9 mouse cellular contexts compared by ENCODE assay signal in the genomic region with DNA sequence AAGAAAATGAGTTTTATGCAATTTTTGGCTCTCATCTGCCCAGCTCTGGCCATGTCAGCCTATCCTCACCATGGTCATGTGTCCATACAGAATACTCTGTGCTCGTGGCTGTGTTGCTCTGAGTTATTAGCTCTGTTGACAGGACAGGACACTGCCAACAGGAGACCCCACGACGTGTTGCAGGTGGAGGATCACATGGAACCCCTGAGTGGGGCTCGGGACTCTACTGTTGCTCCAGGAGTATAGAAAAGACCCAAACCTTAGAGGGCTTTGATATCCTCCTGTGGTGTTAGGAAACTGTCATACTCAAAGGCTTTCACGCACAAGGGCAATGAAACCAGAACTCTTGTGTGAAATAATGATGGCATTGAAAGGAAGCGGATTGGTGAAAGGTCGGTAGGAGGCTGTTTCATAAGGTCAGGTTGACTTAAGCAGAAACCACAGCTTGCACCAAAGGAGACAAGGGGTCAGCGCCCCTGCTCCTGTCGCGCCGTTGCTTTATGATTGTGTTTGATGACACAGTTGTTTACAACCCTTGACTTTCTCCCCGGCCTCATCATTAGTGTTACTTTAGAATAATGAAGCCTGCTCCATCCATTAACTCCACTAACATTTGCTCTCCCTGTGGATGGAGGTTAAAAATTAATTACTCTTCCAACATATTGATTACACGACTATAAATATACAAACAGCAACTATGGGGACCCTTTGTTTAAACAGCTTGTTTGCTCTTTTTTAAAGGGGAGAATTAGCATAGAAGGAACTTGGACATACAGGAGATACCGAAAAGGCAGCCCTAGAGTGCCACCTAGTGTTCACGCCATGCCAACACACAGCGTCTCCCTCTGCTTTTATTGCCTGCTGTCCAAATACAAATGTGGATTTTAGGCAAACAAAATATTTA. TPM values are rescaled to one million over a fixed set of nuclear protein-coding genes. Genes with fewer than 3 reads are reported as not detected.
DNase-seq lines count a peak whose midpoint lies in the region; ATAC-seq lines count a peak whose summit lies in the region.
"Had no signal": no experiment of that assay in that cellular context is flagged by ENCODE, and none has a peak within 500 bp of the region (broad histone marks: within the 10 kb centered on the region; RNA-seq: fewer than 3 reads in every experiment).

No protein-coding gene starts in this region.

- no peak overlapping the region for H3K27ac ChIP-seq in embryonic facial prominence, embryonic 10.5 days (replicated peaks)
- no peak overlapping the region for H3K27ac ChIP-seq in liver, embryonic 12.5 days
- H3K27ac ChIP-seq in stomach, embryonic 14.5 days (ENCODE audit: low read length), result no peak overlapping the region
- H3K27ac ChIP-seq: embryonic facial prominence, embryonic 12.5 days had no signal

- no peaks in the 10 kb centered on the region for H3K36me3 ChIP-seq in embryonic facial prominence, embryonic 10.5 days (replicated peaks)
- no peaks in the 10 kb centered on the region for H3K36me3 ChIP-seq in liver, embryonic 12.5 days
- no peaks in the 10 kb centered on the region for H3K36me3 ChIP-seq in stomach, embryonic 14.5 days (ENCODE audit: control insufficient read depth, insufficient read depth, low read length)
- H3K36me3 ChIP-seq: embryonic facial prominence, embryonic 12.5 days had no signal

- ATAC-seq in liver, embryonic 12.5 days, result peak; percentile 54
- peak; percentile 67; the same call in 1 of the 2 replicates for ATAC-seq in stomach, embryonic 14.5 days (ENCODE audit: insufficient number of reproducible peaks, insufficient read depth, low FRiP score, low read depth)

- H3K4me1 ChIP-seq in embryonic facial prominence, embryonic 10.5 days, result 0 out of 2 replicates have a peak, but pooled peaks cover 6% of the 10 kb centered on the region
- peaks cover 6% of the 10 kb centered on the region; the same call in 1 of the 2 replicates for H3K4me1 ChIP-seq in liver, embryonic 12.5 days
- no peaks in the 10 kb centered on the region for H3K4me1 ChIP-seq in stomach, embryonic 14.5 days (ENCODE audit: control insufficient read depth, insufficient read depth, low read length)

- no peak overlapping the region for H3K9ac ChIP-seq in liver, embryonic 12.5 days
- no peak overlapping the region for H3K9ac ChIP-seq in stomach, embryonic 14.5 days (replicated peaks; ENCODE audit: low read depth, low read length)
- H3K9ac ChIP-seq: embryonic facial prominence, embryonic 12.5 days had no signal

- DNase-seq in A20 (ENCODE audit: low read depth, low spot score), result peak; percentile 70
- peak; percentile 81 for DNase-seq in adrenal gland, postnatal 14 days
- DNase-seq in embryonic facial prominence, embryonic 10.5 days (ENCODE audit: low spot score), result peak; percentile 76
- DNase-seq in heart, adult 9 months (ENCODE audit: low spot score in 2 of 2), result peak; percentile 28 to 69
- peak; percentile 88 for DNase-seq in kidney, postnatal 10 days
- peak; percentile 33 to 69 for DNase-seq in natural killer cell, adult 2 months (ENCODE audit: low spot score in 2 of 2)

- WGBS in embryonic facial prominence, embryonic 10.5 days, result 35% methylated on average over 16 of the region's 16 CpGs
- WGBS in liver, embryonic 12.5 days (ENCODE audit: insufficient replicate concordance), result 30% methylated on average over 16 of the region's 16 CpGs
- 19% methylated on average over 16 of the region's 16 CpGs for WGBS in stomach, embryonic 14.5 days

- peaks cover 6% of the 10 kb centered on the region; the same call in 1 of the 2 replicates for H3K9me3 ChIP-seq in embryonic facial prominence, embryonic 10.5 days
- peaks cover 3% of the 10 kb centered on the region; the same call in 1 of the 2 replicates for H3K9me3 ChIP-seq in liver, embryonic 12.5 days (replicated peaks)
- H3K9me3 ChIP-seq in stomach, embryonic 14.5 days (ENCODE audit: control insufficient read depth, low read depth, low read length), result peaks cover 3% of the 10 kb centered on the region; the same call in 1 of the 2 replicates
- H3K9me3 ChIP-seq: embryonic facial prominence, embryonic 12.5 days had no signal

- H3K27me3 ChIP-seq in embryonic facial prominence, embryonic 10.5 days (replicated peaks; ENCODE audit: low read depth, poor library complexity, severe bottlenecking), result no peaks in the 10 kb centered on the region
- no peaks in the 10 kb centered on the region for H3K27me3 ChIP-seq in liver, embryonic 12.5 days (replicated peaks)
- H3K27me3 ChIP-seq in stomach, embryonic 14.5 days (ENCODE audit: control insufficient read depth, insufficient read depth, low read length), result no peaks in the 10 kb centered on the region
- H3K27me3 ChIP-seq: embryonic facial prominence, embryonic 12.5 days had no signal

- H3K4me3 ChIP-seq in embryonic facial prominence, embryonic 10.5 days, result no peak overlapping the region
- no peak overlapping the region for H3K4me3 ChIP-seq in liver, embryonic 12.5 days
- no peak overlapping the region for H3K4me3 ChIP-seq in stomach, embryonic 14.5 days (ENCODE audit: low read depth, low read length)
- H3K4me3 ChIP-seq: embryonic facial prominence, embryonic 12.5 days had no signal

- H3K4me2 ChIP-seq in liver, embryonic 12.5 days, result 0 out of 2 replicates have a peak overlapping the region, but pooled peaks have one; percentile 17
- peak overlapping the region; percentile 26; the same call in 1 of the 2 replicates for H3K4me2 ChIP-seq in stomach, embryonic 14.5 days (replicated peaks; ENCODE audit: low read depth, low read length)
- H3K4me2 ChIP-seq: embryonic facial prominence, embryonic 12.5 days had no signal

RNA-seq across cellular contexts. Expression of gene Capza2, which starts 46.7 kb away (rescaled TPM):
- 134 and 144 TPM in 2 replicates for total RNA-seq in adrenal gland, postnatal 14 days (2021)
- polyA plus RNA-seq in embryonic facial prominence, embryonic 10.5 days (2016; fragmentation: Nextera tagmentation; extraction: Ambion mirVana), result 192 and 199 TPM in 2 replicates
- polyA plus RNA-seq in liver, embryonic 12.5 days (2016; fragmentation: Nextera tagmentation; extraction: Ambion mirVana), result 103 TPM in 2 replicates
- 242 and 253 TPM in 2 replicates for polyA plus RNA-seq in stomach, embryonic 14.5 days (2014; fragmentation: Nextera tagmentation; extraction: Ambion mirVana)
